Mouse (Mus musculus) ES-Bruce4 (cell line): ENCODE measurements at regions not wholly inside any gene's neighbourhood (a gene's known extent, or its start where the extent isn't known, plus 50 kb on each side); places are given as distances from the start of the nearest gene placed in this dataset.

ENCODE experiments used
- H3K27ac ChIP-seq: 2 replicates; pipeline ENCODE4 v1.5.1; 2012; ENCODE audit warnings: low read length, inconsistent platforms; ENCODE audit not compliant: insufficient read depth
- H3K27me3 ChIP-seq: 2 replicates; pipeline ENCODE4 v1.6.1; 2012; ENCODE audit warnings: mild to moderate bottlenecking, low read length, inconsistent platforms; ENCODE audit not compliant: control insufficient read depth, poor library complexity, insufficient read depth, severe bottlenecking
- H3K36me3 ChIP-seq: 2 replicates; pipeline ENCODE4 v1.6.1; 2012; ENCODE audit warnings: inconsistent platforms, mild to moderate bottlenecking, low read length, moderate library complexity; ENCODE audit not compliant: control insufficient read depth, poor library complexity, insufficient read depth, severe bottlenecking
- H3K4me1 ChIP-seq: one replicate; pipeline ENCODE4 v1.8.1; 2011; ENCODE audit warnings: low read length; ENCODE audit not compliant: control insufficient read depth, insufficient read depth
- H3K4me3 ChIP-seq: 2 replicates; pipeline ENCODE4 v1.5.1; 2011; ENCODE audit warnings: low read depth, mild to moderate bottlenecking, low read length
- H3K9ac ChIP-seq: 2 replicates; pipeline ENCODE4 v1.6.1; 2012; ENCODE audit warnings: low read depth, mild to moderate bottlenecking, inconsistent platforms; ENCODE audit not compliant: poor library complexity, severe bottlenecking
- H3K9me3 ChIP-seq: replicated peaks from 2 replicates; pipeline ENCODE4 v1.6.1; 2012; ENCODE audit warnings: mild to moderate bottlenecking, low read length, inconsistent platforms; ENCODE audit not compliant: control insufficient read depth, poor library complexity, insufficient read depth, severe bottlenecking
- CTCF ChIP-seq: IDR thresholded peaks from one replicate; pipeline ENCODE4 v1.8.1; 2011; ENCODE audit warnings: low read depth, low read length
- EP300 ChIP-seq: IDR thresholded peaks from 2 replicates; pipeline ENCODE4 v1.6.1; 2011; ENCODE audit warnings: low read depth, low read length; ENCODE audit not compliant: insufficient read depth
- POLR2A ChIP-seq: IDR thresholded peaks from one replicate; pipeline ENCODE4 v1.8.1; 2011; ENCODE audit warnings: low read length; ENCODE audit not compliant: insufficient read depth

DNA sequence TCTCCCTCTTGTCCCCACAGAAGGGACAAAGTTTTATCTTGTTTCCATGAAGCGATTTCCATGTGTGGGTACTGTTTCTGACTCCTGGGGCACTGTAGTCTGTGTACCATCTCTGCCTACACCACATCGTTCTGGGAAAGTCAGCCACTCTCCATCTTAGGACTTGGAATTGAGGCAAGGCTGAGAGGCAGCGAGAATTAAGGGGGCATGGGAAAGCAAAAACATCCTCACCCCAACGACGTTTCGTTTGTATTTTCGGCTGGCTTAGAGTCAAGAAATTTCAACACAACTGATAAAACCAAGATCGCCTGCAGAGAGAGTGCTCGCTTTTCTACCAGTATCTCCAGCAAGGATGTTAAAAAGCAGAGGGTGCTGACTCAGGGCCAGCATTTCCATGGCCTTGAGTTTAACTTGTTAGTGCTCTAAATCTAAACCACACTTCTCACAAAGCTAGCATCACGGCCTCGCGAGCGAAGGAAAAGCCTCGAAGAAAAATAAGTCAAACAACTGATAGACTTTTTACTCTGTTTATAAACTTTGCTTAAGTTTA, 78.1 kb upstream of the Rab3gap2 start:
- no peak for TF ChIP-seq EP300
- no peak for TF ChIP-seq CTCF
- TF ChIP-seq POLR2A: no peak
- no peak overlapping the region for H3K27ac ChIP-seq

GRCm38 (mm10) chr1:185121552-185121951, 82.4 kb upstream of the Rab3gap2 start:
- Histone ChIP-seq H3K27me3 (no peaks in the 10 kb centered on the region), H3K4me3 (no peak overlapping the region), H3K9me3 (no peaks in the 10 kb centered on the region), H3K27ac (no peak overlapping the region), H3K36me3 (no peaks in the 10 kb centered on the region), H3K4me1 (no peaks in the 10 kb centered on the region), H3K9ac (no peak overlapping the region)
- TF ChIP-seq POLR2A: no peak
- no peak for TF ChIP-seq CTCF
- TF ChIP-seq EP300: no peak

More for the DNA sequence above, 78.1 kb upstream of the Rab3gap2 start:
- no peaks in the 10 kb centered on the region for H3K4me1 ChIP-seq
- H3K9ac ChIP-seq: no peak overlapping the region
- H3K36me3 ChIP-seq: no peaks in the 10 kb centered on the region
- H3K9me3 ChIP-seq: no peaks in the 10 kb centered on the region
- H3K4me3 ChIP-seq: no peak overlapping the region
- H3K27me3 ChIP-seq: no peaks in the 10 kb centered on the region

DNA sequence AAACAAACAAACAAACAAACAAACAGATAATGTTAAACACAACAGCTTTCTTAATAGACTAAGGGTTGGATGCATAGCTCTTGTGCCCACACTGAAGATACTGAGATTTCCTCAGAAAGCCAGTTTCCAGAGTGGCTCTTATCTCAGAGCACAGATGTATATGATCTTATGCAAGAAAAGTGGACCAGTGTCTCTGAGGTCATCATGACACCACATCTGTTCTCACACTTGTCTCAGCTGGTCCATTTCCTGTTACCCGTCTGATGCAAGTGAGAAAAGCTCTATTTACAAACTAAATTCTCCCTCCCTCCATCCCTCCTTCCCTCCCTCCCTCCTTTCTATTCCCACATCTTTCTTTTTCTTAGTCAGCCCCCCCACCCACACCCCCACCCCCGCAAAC, 83.5 kb upstream of the Rab3gap2 start:
- TF ChIP-seq CTCF (no peak), EP300 (no peak), POLR2A (no peak)
- Histone ChIP-seq H3K27me3 (no peaks in the 10 kb centered on the region), H3K4me3 (no peak overlapping the region), H3K4me1 (no peaks in the 10 kb centered on the region), H3K9ac (no peak overlapping the region), H3K9me3 (no peaks in the 10 kb centered on the region), H3K27ac (no peak overlapping the region), H3K36me3 (no peaks in the 10 kb centered on the region)

DNA sequence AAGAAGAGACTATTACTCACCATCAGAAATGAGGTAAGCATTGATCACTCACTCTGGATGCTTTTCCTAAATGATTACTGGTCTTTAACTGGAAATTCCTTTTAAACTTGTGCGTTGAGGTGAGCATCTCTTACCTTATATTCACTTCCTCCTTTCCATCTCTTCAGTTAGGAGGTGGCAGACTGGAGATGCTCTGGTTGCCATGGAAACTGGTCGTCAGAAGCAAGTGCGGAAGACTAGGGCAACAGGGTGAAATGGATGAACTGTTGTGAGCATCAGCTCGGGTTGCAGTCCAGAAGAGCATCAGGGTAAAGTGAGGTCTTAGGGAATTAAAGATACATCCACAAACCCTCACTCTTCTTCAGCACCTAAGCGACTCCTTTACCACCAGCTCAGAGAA, 86.2 kb upstream of the Rab3gap2 start:
- Histone ChIP-seq H3K9ac (no peak overlapping the region), H3K9me3 (no peaks in the 10 kb centered on the region), H3K4me1 (no peaks in the 10 kb centered on the region), H3K27me3 (no peaks in the 10 kb centered on the region), H3K27ac (no peak overlapping the region), H3K4me3 (no peak overlapping the region), H3K36me3 (no peaks in the 10 kb centered on the region)
- TF ChIP-seq EP300: no peak
- TF ChIP-seq CTCF: no peak
- no peak for TF ChIP-seq POLR2A

DNA sequence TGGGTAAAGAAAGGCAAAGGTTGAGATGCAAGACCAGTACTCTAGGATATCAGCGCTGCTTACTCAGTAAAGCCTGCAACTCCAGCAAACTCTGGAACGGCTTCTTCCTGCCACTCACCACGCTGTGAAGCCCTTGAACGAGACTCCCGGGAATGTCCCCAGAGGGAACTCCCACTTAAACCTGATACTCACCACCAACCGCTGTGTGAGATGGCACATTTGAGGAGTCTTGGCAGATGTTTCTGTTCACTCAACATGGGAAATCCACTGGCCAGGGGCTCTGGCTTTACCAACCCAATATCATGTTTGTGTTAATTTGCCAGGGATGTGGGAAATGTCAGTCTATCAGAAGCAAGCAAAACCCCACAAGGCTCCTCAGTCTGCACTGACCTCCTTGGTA, 90.2 kb upstream of the Rab3gap2 start:
- no peaks in the 10 kb centered on the region for H3K36me3 ChIP-seq
- no peaks in the 10 kb centered on the region for H3K9me3 ChIP-seq
- H3K27ac ChIP-seq: no peak overlapping the region
- H3K4me3 ChIP-seq: no peak overlapping the region
- no peak overlapping the region for H3K9ac ChIP-seq
- H3K4me1 ChIP-seq: no peaks in the 10 kb centered on the region
- no peak for TF ChIP-seq EP300
- no peaks in the 10 kb centered on the region for H3K27me3 ChIP-seq

DNA sequence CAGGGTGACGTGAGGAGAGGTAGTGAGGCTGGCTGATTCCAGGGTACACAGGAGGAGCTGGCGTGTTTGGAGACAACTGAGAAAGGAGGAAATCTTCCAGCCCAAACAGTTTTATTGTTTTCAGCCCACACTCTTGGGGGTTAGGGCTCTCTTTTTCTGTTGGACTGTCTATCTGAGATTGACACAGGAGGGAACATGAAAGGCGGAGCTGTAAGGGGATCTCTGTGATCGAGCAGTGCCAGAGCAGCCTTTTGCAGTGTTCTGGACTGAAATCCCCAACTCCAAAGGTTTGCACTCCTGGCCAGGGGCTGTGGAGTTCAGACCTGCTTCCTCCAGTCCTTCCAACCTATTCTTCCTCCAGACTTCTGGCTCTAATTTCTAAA, 91.9 kb upstream of the Rab3gap2 start:
- Histone ChIP-seq H3K27me3 (no peaks in the 10 kb centered on the region), H3K9me3 (no peaks in the 10 kb centered on the region), H3K27ac (no peak overlapping the region), H3K4me3 (no peak overlapping the region), H3K9ac (no peak overlapping the region), H3K36me3 (no peaks in the 10 kb centered on the region), H3K4me1 (no peaks in the 10 kb centered on the region)
- no peak for TF ChIP-seq CTCF
